Mouse (Mus musculus) spleen, adult 2 months (tissue): ENCODE data around the gene Camk2g.

Source experiments
- CTCF ChIP-seq: fragments of 200-500 bp; IDR thresholded peaks from 2 replicates; pipeline ENCODE4 v1.5.1; 2011; ENCODE audit warnings: mild to moderate bottlenecking, inconsistent platforms; ENCODE audit not compliant: insufficient read depth, insufficient read length, insufficient replicate concordance; ENCODE audit errors: extremely low read depth
- POLR2A ChIP-seq: fragments of 200-500 bp; IDR thresholded peaks from 2 replicates; pipeline ENCODE4 v1.6.1; 2011; ENCODE audit warnings: low read depth, low read length, inconsistent platforms

- TF ChIP-seq POLR2A (no peak), CTCF (no peak)
Measured at GRCm38 (mm10) chr14:20790445-20790844, 3.4 kb downstream of the Camk2g start.
